Mouse (Mus musculus) erythroblast, embryonic 14.5 days (primary cell): ENCODE data around the gene Gm10392.

ENCODE experiments used
- GATA1 ChIP-seq: IDR thresholded peaks from 2 replicates; pipeline ENCODE4 v1.6.1; 2012; ENCODE audit warnings: low read length, inconsistent platforms, mixed read lengths
- TAL1 ChIP-seq: IDR thresholded peaks from 3 replicates; pipeline ENCODE4 v1.6.1; 2012; ENCODE audit warnings: low read length, inconsistent platforms, mixed read lengths

- TF ChIP-seq GATA1 (no peak), TAL1 (no peak)
These were observed 12.7 kb downstream of the Gm10392 start for GRCm38 (mm10) chr11:77506273-77506672.
